Mouse (Mus musculus) hindbrain, embryonic 16.5 days (tissue): ENCODE measurements at regions not wholly inside any gene's neighbourhood (a gene's known extent, or its start where the extent isn't known, plus 50 kb on each side); places are given as distances from the start of the nearest gene placed in this dataset.
A peak's percentile ranks its signal among the peaks of the same experiment; 100 is the strongest.

Experiments used
- ATAC-seq: fragments of 200-750 bp; cut with Nextera tagmentation; 2 replicates; pipeline ENCODE4 v1.8.0; 2017; ENCODE audit warnings: moderate TSS enrichment, moderate library complexity
- H3K27ac ChIP-seq: fragments of 300-500 bp; sonication (generic); 2 replicates; pipeline ENCODE4 v1.5.1; 2014; ENCODE audit warnings: low read depth, mild to moderate bottlenecking, control low read depth, low read length, moderate library complexity
- H3K27me3 ChIP-seq: fragments of 300-500 bp; sonication (generic); replicated peaks from 2 replicates; pipeline ENCODE4 v1.6.1; 2014; ENCODE audit warnings: low read length; ENCODE audit not compliant: control insufficient read depth, insufficient read depth
- H3K36me3 ChIP-seq: fragments of 300-500 bp; sonication (generic); 2 replicates; pipeline ENCODE4 v1.6.1; 2014; ENCODE audit warnings: mild to moderate bottlenecking, low read length, moderate library complexity, mixed read lengths; ENCODE audit not compliant: control insufficient read depth, insufficient read depth
- H3K4me1 ChIP-seq: fragments of 300-500 bp; sonication (generic); 2 replicates; pipeline ENCODE4 v1.6.1; 2014; ENCODE audit warnings: low read depth, low read length; ENCODE audit not compliant: control insufficient read depth, insufficient read depth
- H3K4me2 ChIP-seq: fragments of 300-500 bp; sonication (generic); 2 replicates; pipeline ENCODE4 v1.6.1; 2014; ENCODE audit warnings: mild to moderate bottlenecking, low read length, control low read depth, moderate library complexity
- H3K4me3 ChIP-seq: fragments of 300-500 bp; sonication (generic); 2 replicates; pipeline ENCODE4 v1.5.1; 2014; ENCODE audit warnings: mild to moderate bottlenecking, low read length, control low read depth, moderate library complexity
- H3K9ac ChIP-seq: fragments of 300-500 bp; sonication (generic); 2 replicates; pipeline ENCODE4 v1.6.1; 2014; ENCODE audit warnings: low read depth, mild to moderate bottlenecking, control low read depth, low read length, moderate library complexity
- H3K9me3 ChIP-seq: fragments of 300-500 bp; sonication (generic); 2 replicates; pipeline ENCODE4 v1.6.1; 2014; ENCODE audit warnings: mild to moderate bottlenecking, low read length, moderate library complexity; ENCODE audit not compliant: control insufficient read depth
- WGBS: fragments of 180-500 bp; shearing (Covaris S2); extraction: QIAGEN DNeasy Blood & Tissue Kit; methylation state at CpG from one replicate; pipeline ENCODE4 v1.1.7; 2014; 5-methylcytosine and 5-hydroxymethylcytosine counted together

GRCm38 (mm10) chr5:149815879-149816278, 137.8 kb downstream of the B3glct start:
- Histone ChIP-seq H3K9me3 (no peaks in the 10 kb centered on the region), H3K27ac (no peak overlapping the region), H3K9ac (no peak overlapping the region), H3K4me2 (no peak overlapping the region), H3K4me1 (no peaks in the 10 kb centered on the region; the same call in 1 of the 2 replicates), H3K4me3 (no peak overlapping the region), H3K27me3 (no peaks in the 10 kb centered on the region), H3K36me3 (no peaks in the 10 kb centered on the region)
- 26% methylated on average over 3 of the region's 3 CpGs for WGBS
- ATAC-seq, result 0 out of 2 replicates have a peak, but pooled peaks have one; percentile 37

GRCm38 (mm10) chr5:149818812-149819211, 140.8 kb downstream of the B3glct start:
- H3K9me3 ChIP-seq, result no peaks in the 10 kb centered on the region
- H3K36me3 ChIP-seq, result no peaks in the 10 kb centered on the region
- no peak for ATAC-seq
- 72% methylated on average over 6 of the region's 6 CpGs for WGBS
- no peak overlapping the region for H3K4me2 ChIP-seq
- H3K27me3 ChIP-seq, result no peaks in the 10 kb centered on the region
- no peaks in the 10 kb centered on the region for H3K4me1 ChIP-seq
- no peak overlapping the region for H3K9ac ChIP-seq
- no peak overlapping the region for H3K27ac ChIP-seq
- no peak overlapping the region for H3K4me3 ChIP-seq

- no peaks in the 10 kb centered on the region for H3K9me3 ChIP-seq
- H3K4me2 ChIP-seq, result no peak overlapping the region
- no peaks in the 10 kb centered on the region for H3K36me3 ChIP-seq
- H3K4me1 ChIP-seq, result no peaks in the 10 kb centered on the region
- H3K4me3 ChIP-seq, result no peak overlapping the region
- no peak overlapping the region for H3K27ac ChIP-seq
- no peak for ATAC-seq
- no peak overlapping the region for H3K9ac ChIP-seq
- H3K27me3 ChIP-seq, result no peaks in the 10 kb centered on the region
- WGBS, result 77% methylated on average over 9 of the region's 9 CpGs
Measured at GRCm38 (mm10) chr5:149823821-149824220, 145.8 kb downstream of the B3glct start.

- H3K27me3 ChIP-seq, result no peaks in the 10 kb centered on the region
- H3K4me2 ChIP-seq, result no peak overlapping the region
- H3K9ac ChIP-seq, result no peak overlapping the region
- H3K4me1 ChIP-seq, result 0 out of 2 replicates have a peak, but pooled peaks cover 2% of the 10 kb centered on the region
- H3K4me3 ChIP-seq, result no peak overlapping the region
- ATAC-seq, result no peak
- 54% methylated on average over 3 of the region's 3 CpGs for WGBS
- H3K36me3 ChIP-seq, result no peaks in the 10 kb centered on the region
- H3K9me3 ChIP-seq, result no peaks in the 10 kb centered on the region
- no peak overlapping the region for H3K27ac ChIP-seq
Measured at GRCm38 (mm10) chr5:149827599-149827998, 149.6 kb downstream of the B3glct start.

- no peaks in the 10 kb centered on the region for H3K27me3 ChIP-seq
- peak overlapping the region; percentile 69 for H3K4me2 ChIP-seq
- ATAC-seq, result peak; percentile 37; the same call in 1 of the 2 replicates
- 0 out of 2 replicates have a peak, but pooled peaks cover 2% of the 10 kb centered on the region for H3K4me1 ChIP-seq
- no peaks in the 10 kb centered on the region for H3K36me3 ChIP-seq
- H3K9ac ChIP-seq, result peak overlapping the region; percentile 68
- H3K4me3 ChIP-seq, result peak overlapping the region; percentile 44
- H3K27ac ChIP-seq, result peak overlapping the region; percentile 67
- WGBS, result 3% methylated on average over 28 of the region's 28 CpGs
- no peaks in the 10 kb centered on the region for H3K9me3 ChIP-seq
Measured at GRCm38 (mm10) chr5:149831122-149831861, 153.3 kb downstream of the B3glct start.

- 49% methylated on average over 2 of the region's 2 CpGs for WGBS
- no peak for ATAC-seq
Measured at GRCm38 (mm10) chr5:149837379-149837778, 159.3 kb downstream of the B3glct start.

GRCm38 (mm10) chr5:149842491-149842890, 164.5 kb downstream of the B3glct start:
- H3K27me3 ChIP-seq, result no peaks in the 10 kb centered on the region
- no peak overlapping the region for H3K4me2 ChIP-seq
- no peak overlapping the region for H3K27ac ChIP-seq
- no peaks in the 10 kb centered on the region for H3K36me3 ChIP-seq
- H3K4me1 ChIP-seq, result no peaks in the 10 kb centered on the region; the same call in 1 of the 2 replicates
- H3K9ac ChIP-seq, result no peak overlapping the region
- no peaks in the 10 kb centered on the region for H3K9me3 ChIP-seq
- no peak overlapping the region for H3K4me3 ChIP-seq
- ATAC-seq, result no peak
- 71% methylated on average over 6 of the region's 6 CpGs for WGBS

More at GRCm38 (mm10) chr5:149837379-149837778, 159.3 kb downstream of the B3glct start:
- Histone ChIP-seq H3K4me1 (no peaks in the 10 kb centered on the region), H3K27me3 (no peaks in the 10 kb centered on the region), H3K4me2 (no peak overlapping the region), H3K4me3 (no peak overlapping the region), H3K9me3 (no peaks in the 10 kb centered on the region), H3K36me3 (no peaks in the 10 kb centered on the region), H3K9ac (no peak overlapping the region), H3K27ac (no peak overlapping the region)

- H3K4me1 ChIP-seq, result no peaks in the 10 kb centered on the region; the same call in 1 of the 2 replicates
- no peaks in the 10 kb centered on the region for H3K9me3 ChIP-seq
- H3K36me3 ChIP-seq, result no peaks in the 10 kb centered on the region
- no peak for ATAC-seq
- no peaks in the 10 kb centered on the region for H3K27me3 ChIP-seq
- H3K27ac ChIP-seq, result no peak overlapping the region
- H3K9ac ChIP-seq, result no peak overlapping the region
- no peak overlapping the region for H3K4me3 ChIP-seq
- 37% methylated on average over 7 of the region's 7 CpGs for WGBS
- H3K4me2 ChIP-seq, result no peak overlapping the region
Measured at GRCm38 (mm10) chr5:149843310-149843709, 165.3 kb downstream of the B3glct start.

GRCm38 (mm10) chr5:149845256-149845655, 167.2 kb downstream of the B3glct start:
- H3K27me3 ChIP-seq, result no peaks in the 10 kb centered on the region
- H3K4me2 ChIP-seq, result no peak overlapping the region
- H3K9me3 ChIP-seq, result no peaks in the 10 kb centered on the region
- no peaks in the 10 kb centered on the region for H3K36me3 ChIP-seq
- ATAC-seq, result no peak
- H3K27ac ChIP-seq, result no peak overlapping the region
- H3K9ac ChIP-seq, result no peak overlapping the region
- H3K4me1 ChIP-seq, result no peaks in the 10 kb centered on the region; the same call in 1 of the 2 replicates
- 72% methylated on average over 8 of the region's 8 CpGs for WGBS
- H3K4me3 ChIP-seq, result no peak overlapping the region
